Mouse (Mus musculus): ENCODE data around the gene Ccdc163. TPM values are rescaled to one million over a fixed set of nuclear protein-coding genes. Genes with fewer than 3 reads are reported as not detected.

Gene Ccdc163
- polyA plus RNA-seq, 1 experiment = 63.0 TPM

DNA sequence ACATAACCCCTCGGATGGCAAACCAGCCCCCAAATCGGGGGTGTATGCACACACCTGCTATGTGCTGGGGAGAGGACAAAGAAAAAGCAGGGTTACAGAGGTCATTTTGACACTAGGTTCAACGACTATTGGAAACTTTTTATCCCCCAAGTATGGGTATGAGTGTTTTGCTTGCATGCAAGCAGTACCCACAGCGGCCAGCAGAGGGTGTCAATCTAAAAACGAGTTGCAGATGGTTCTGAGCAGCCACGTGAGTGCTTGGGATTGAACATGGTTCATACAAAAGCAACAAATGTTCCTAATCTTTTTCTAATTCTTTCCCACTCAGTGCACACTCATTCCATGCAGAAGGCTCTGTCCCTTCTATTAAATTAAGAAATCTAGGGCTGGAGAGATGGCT is 4.5 kb upstream of the Ccdc163 start:
- DNase-seq (ENCODE audit: low spot score) = peak; percentile 57

DNA sequence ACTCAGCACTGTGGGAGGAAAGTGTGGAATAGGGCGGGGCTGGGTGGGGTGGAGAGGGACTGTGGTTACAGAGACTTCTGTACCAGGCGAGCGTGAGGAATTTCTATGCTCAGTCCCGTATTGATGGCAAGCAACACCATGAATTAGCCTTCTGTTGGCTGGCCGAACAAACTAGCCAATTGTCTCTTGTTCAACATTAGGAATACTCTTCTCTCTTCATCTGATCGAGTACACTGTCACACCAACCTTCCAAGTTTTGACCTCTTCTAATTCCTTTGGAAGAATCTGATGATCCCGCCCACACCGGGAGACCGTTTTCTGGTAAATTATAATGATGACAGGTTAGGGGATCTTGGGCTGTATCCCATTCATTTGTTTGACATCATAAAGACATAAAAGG is 643 bp upstream of the Ccdc163 start:
- DNase-seq (ENCODE audit: low spot score) = no peak

DNA sequence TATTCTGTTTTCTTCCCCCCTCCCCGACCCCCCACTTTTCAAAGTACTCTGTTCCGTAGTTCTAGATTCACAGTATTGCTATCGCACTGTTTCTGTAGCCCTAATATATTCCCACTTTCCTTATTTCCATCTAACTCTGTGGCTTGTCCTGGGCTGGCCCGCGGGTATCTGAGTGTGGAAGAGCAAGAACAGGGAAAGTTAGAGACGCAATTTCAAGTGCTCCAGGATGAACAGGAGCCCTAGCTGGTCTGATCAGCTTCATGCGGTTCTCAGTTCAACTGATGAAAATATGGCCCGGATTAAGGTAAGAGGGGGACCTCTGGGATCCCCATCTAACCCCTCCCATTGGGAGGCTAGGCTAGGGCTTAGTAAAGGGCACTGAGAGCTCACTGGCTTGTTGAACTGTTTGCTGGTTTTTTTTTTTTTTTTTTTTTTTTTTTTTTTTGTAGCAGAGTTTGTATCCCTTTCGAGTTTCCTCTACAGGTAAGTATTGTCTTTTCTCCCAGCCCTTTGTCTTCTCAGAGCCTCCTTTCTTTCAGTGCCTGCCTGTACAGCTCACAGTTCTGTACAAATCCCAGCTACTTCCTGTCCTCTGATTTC is 582 bp downstream of the Ccdc163 start:
- no peak for DNase-seq (ENCODE audit: low spot score)

DNA sequence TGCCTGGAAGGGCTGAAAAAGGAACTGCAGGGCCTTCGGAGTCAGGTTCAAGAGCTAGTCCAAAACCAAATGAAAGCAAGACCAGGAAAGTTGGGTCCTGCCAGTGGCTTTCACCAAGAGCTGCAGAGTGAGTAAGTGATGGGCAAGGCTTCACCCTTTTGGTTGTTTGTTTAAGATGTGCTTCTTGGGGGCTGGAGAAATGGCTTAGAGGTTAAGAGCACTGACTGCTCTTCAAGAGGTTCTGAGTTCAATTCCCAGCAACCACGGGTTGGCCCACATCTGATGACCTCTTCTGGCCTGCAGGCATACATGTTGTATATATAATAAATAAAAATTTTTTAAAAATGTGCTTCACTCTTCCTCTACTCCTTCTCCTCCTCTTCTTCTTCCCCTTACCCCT is 1.8 kb downstream of the Ccdc163 start:
- DNase-seq (ENCODE audit: low spot score) = no peak

DNA sequence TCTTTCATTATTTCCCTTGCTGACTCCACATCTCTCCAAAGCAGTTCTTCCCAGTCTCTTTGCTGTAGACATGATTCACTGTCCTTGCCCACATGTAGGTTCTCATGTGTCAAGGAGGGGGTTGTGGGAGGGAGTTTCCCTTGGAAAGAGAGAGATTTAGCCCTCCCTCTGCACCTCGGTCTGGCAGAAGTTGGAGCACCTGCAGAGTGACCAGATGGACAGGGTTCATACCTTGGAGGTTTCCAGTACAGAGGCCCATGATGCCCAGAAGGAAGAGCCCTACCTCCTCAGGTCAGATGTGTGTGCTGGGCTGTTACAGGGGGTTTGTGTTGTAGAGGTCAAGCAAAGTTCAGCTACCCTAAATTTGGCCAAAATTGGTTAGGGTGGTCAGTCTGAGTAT is 4.2 kb downstream of the Ccdc163 start:
- DNase-seq (ENCODE audit: low spot score) = no peak

DNA sequence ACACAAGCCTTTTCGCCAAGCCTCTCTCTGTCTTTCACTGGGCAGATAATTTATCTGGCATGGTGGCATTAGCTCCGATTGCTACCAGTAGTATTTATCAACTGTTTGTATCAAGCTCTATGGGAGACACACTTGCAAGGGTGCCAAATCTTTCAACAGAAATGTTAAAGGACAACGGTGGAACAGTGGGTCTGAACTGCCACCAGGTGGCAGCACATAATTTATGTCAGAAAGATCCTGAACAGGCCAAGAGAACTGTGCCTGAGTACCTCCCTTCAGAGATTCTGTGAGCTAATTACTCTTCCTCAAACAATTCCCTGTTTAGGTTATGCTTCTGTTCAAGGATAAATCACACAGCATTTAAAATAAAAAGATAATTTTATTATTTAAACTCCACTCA is 11.1 kb downstream of the Ccdc163 start:
- no peak for DNase-seq (ENCODE audit: low spot score)

DNA sequence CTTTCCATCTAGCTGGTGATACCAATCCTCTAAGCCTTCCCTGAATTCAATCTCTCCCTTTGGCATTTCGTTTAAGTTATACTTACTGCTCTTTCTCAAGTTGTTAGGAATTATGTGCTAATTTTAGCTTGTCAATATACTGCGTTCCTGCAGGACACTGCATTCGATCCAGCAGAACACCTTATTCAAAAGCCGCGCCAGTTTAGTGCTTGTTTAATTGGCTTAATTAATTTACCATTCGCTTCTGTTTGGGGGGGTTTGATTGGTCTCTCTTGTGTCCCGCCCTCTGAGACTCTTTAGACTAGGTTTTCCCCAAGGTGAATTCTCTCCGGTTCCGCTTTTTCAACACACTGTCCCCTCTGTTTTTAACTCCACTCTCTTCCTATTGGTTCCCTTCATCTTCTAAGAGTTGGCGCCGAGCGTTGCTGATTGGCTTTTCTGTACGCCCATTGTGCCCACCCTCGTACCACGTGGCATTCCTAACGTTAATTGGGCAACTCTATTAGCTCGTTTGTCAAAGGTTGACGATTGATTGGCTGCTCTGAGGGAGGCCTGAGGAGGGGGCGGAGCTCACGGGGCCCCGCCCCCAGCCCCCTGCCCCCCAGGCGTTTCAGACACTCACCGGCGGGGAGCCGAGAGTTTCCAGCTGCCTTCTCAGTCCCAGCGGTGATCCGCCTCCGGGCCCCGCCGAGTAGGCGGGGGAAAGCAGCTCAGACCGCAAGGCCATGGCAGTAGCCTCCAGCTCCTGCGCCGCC is 12.2 kb downstream of the Ccdc163 start, which contains the start of gene Tesk2:
Gene Tesk2, plus strand, starts transcription at position 606 of the 755 bp plus-strand sequence.
- peak; percentile 75 for DNase-seq (ENCODE audit: low spot score)

DNA sequence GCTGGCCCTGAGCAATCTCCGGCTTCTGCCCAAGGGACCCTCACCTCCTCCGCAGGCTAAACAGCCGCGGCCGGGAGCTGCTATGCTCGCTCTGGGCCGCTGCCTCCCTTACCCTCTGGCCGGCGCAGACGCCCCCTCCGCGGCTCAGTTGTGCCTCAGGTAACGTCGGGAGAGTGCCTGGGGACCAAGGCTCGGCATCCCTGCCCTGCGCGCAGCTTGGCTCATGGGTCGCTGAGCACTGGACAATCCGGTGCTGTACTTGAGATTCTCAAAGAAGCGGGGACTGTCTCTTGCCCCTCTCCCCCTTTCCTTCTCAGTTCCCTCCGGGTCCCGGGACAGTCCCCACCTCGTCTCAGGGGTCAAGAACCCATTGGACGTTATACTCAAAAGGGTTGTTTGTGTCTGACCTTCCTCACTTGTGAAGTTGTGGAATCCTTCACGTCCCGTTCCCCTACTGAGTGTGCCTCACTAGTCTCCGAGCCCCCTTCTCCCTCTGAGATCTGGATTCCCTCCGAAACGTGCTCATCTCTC is 12.9 kb downstream of the Ccdc163 start:
- no peak for DNase-seq (ENCODE audit: low spot score)

DNA sequence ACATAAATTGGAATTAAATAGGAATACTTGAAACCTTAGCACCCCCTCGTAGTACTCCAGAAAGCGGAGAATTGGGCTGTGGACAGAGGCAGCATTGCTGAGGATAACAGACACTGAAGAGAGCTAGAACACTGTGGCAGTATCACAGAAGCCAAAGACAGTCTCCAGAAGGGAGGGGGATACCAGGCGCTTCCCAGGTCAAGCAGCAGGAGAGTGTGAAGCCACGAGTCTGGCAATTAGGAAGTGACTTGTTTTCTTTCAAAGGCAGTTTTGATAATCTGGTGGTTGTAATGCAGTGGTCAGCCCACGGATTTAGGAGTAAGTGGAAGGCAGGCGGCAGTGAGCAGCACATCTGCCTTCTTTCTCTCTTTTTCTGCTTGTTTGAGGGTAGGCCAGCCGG is 13.9 kb downstream of the Ccdc163 start:
- DNase-seq (ENCODE audit: low spot score) = no peak

DNA sequence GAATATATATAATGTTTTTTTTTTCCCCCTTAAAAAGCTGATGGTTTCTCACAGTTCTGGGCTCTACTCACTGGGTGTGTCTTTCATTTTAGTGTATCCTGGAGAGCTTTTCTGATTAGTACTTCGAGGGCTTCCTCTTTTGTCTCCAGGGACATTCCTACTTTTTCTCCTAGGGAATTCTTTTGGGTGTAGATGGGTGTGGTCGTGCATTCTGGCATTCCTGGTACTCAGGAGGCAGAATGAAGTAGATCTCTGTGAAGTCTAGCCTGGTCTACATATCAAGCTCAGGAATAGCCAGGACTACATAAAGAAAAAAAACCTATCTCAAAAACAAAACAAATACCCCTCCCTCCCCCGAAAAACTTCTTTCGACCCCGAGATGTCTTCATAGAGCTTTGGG is 17.1 kb downstream of the Ccdc163 start:
- no peak for DNase-seq (ENCODE audit: low spot score)

DNA sequence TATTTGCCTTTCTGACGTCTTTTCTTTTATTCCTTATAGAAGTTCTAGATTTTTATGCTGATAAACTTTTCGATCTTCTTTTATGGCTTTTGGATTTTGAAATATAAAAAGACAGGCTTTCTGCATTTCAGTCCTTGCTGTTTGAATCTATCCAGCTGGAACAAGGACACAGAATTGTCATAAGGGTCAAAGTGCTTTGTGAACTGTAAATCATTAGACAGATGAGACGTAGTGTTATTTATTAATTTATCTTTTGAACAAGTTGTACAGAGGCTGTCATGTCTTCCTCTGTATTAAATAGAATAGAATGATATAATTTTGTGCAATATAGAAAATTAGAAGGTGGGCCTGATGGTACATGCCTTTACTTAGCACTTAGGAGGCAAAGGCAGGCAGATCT is 19.1 kb downstream of the Ccdc163 start:
- DNase-seq (ENCODE audit: low spot score) = no peak

DNA sequence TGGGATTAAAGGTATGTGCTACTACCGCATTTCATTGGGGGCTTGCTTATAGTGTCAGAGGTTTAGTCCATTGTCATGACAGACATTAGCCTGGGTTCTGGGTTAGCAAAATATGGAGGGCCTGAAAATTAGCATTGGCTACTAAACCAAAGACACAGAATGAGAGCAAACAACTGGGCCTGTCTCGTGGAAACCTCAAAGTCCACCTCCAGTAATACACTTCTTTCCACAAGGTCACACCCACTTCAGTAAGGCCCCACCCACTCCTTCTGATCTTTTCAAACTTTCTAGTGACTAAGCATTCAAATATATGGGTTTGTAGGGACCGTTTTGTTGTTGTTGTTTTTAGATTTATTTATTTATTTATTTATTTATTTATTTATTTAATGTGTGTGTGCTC is 21.2 kb downstream of the Ccdc163 start:
- DNase-seq (ENCODE audit: low spot score) = no peak

DNA sequence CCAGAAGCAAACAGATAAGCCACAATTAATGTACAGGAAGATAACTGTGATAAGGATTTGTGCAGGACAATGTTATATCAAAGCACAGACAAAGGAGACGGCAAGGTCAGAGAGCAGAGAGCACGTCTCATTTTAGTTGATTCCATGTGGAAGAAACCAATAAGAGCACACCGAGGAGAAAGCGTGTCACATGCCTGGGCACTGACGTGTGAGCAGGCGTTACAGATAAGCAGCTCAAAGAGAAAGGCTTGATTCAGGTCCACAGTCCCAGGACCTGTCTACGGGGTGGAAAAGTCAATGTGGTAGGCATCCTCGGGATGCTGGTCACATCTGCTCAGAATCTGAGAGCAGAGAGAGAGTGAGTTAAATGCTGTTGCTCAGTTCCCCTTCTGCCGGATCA is 22.8 kb downstream of the Ccdc163 start:
- DNase-seq (ENCODE audit: low spot score) = no peak

DNA sequence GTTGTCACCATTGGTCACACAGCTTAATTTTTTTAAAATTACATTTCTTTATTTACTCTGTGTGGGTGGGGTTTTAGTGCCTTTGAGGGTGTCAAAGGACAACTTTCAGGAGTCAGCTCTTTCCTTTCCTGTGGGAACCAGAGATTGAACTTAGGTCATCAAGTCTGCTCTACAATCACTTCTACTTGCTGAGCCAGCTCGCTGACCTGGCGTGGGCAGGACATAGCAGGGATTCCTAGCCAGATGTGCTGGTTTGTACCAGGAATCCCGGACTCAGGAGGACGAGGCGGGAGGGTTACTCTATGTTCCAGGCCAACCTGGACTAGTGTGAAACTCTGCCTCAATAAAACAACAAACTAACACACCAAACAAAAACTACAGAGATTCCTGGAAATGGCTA is 24.0 kb downstream of the Ccdc163 start:
- DNase-seq (ENCODE audit: low spot score) = no peak

DNA sequence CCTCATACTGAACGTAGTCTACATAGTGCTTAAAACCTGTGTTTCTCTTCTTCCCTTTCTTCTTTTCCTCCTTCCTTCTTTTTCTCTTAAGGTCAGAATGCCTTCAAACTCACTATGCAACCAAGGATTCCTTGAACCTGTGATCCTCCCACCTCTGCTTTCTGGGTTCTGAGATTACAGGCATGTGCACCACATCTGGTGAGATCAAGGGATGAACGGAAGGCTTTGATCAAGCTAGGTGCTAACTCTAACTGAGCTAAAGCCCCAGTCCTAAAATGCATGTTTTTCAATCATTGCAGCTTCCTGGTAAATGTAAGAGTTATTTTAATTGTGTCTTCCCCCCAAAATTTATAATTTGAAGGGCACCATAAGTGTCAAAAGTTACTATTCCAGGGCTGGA is 26.7 kb downstream of the Ccdc163 start:
- no peak for DNase-seq (ENCODE audit: low spot score)

DNA sequence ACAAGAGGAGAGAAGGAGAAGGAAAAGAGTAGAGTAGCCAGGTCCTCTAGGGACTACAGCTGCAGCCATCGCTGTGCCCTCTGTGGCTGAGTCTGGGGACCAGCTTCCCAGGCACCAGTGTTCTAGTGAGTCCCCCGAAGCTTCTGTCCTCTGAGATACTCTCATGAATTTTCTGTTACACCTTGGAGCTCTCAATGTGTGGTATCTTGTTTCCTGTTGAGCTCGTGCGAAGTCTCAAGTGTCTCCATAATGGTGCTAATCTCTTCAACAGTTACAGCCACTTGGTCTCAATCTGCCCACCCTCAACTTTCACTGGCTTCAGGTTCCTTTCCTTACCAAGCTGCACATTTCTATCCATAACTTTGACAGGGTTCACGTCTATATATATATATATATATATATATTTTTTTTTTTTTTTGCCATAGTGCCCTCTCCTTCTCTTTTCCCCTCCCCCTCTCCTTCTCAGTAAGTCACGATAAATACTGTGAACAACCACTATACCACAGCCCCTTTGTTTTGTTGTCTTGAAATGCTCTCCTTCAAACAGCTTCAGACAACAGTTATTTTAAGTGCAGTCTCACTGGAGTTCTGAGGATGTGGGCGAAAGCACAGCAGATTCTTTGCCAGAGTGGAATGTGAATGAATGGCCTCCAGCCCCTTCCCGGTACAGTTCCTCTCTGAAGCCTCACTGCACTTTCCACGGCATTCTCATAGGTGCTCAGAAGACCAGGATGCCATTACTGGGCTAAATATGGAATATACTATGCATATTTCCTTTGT is 30.9 kb downstream of the Ccdc163 start:
- DNase-seq (ENCODE audit: low spot score) = no peak

DNA sequence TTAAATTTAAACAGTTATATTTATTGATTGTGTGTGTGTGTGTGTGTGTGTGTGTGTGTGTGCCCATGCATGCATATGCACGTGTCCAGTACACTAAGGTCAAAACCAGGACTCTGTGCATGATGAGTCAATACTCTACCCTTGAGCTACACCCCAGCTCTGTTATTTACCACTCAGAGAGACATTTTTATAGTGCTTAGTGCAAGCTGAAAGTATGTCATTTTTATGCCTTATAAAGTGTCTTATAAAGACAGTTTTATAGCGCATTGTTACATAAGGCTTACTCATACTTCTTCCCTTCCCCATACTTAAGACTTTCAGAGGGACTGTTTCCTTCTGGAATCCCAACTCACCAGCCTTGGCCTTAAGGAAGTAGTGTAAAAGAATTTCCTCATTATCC is 41.4 kb downstream of the Ccdc163 start:
- DNase-seq (ENCODE audit: low spot score) = no peak

DNA sequence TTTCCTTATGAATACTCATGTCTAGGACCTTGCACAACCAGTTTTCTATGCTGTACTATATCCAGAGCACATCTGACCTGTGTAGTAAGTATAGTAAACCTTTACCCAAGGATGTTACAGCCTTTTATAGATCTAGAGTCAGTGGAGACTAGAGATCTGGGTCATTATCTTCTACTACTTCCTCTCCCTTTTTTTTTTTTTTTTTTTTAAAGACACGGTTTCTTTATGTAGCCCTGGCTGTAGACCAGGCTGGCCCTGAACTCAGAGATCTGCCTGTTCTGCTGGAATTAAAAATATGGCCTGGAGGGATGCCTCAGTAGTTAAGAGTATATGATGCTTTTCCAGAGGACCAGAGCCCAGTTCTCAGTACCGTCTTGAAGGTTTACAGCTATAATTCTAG is 53.6 kb downstream of the Ccdc163 start:
- DNase-seq (ENCODE audit: low spot score) = no peak

DNA sequence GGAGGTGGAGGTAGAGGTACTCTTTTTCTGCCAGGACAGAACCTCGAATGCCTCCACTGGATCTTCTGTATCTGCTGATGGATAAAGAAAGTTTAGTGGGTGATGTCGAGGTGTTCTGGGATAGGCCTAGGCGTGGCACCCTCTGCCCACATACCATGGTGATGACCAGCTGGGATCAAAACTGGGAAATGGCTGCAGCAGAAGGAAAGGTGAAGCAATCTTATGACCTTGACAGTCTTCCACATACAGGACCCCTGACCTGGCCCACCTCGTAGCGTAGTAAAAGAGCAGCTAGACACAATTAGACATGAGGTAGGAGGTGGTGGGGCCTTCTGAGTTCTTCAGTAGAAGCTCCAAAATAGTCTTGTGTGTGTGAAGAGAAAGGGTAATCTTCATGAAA is 55.7 kb downstream of the Ccdc163 start:
- no peak for DNase-seq (ENCODE audit: low spot score)

DNA sequence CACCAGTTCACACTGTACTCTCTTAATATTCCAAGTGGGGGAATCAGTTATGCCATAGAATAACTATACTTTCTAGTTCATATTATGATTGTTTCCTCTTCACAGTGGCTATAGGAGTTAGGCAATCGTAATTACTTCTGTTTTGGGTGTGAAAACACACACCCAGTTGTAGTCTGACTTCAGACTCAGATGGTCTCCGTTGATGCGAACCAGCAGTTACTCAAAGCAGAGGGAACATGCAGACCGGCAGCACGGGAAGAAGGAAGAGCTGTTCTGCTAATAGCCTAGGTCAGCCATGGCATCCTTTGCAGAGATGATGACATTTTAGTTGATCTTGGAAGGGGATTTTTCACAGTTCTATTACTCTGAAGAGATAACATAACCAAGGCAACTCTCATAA is 60.2 kb downstream of the Ccdc163 start:
- DNase-seq (ENCODE audit: low spot score) = no peak

DNA sequence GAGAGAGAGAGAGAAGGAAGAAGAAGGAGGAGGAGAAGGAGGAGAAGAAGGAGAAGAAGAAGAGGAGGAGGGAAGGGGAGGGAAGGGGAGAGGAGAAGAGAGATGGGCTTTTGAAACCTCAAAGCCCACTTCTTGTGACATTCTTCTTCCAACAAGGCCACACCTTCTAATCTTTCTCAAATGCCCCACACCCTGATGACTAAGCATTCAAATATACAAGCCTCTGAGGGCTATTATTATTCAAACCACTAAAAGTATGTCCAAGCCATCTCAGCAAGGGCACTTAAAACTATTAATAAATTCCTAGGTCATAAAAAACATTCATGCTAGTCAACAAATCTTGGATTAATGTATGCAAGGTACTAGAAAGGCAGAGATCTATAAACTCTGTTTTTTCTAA is 60.8 kb downstream of the Ccdc163 start:
- no peak for DNase-seq (ENCODE audit: low spot score)

DNA sequence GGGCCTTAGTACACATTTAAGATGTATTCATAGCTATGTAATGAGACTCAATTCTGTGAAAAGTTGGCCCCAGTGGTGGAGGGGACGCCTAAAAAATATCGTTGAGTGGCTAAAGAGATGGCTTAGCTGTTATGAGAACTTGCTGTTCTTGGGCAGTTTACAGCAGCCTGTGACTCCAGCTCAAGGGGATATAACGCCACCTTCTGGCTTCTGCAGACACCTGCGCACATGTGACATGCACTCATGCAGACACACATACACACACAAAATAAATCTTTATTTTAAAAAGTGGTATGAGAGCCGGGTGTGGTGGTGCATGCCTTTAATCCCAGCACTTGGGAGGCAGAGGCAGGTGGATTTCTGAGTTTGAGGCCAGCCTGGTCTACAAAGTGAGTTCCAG is 68.1 kb downstream of the Ccdc163 start:
- no peak for DNase-seq (ENCODE audit: low spot score)

DNA sequence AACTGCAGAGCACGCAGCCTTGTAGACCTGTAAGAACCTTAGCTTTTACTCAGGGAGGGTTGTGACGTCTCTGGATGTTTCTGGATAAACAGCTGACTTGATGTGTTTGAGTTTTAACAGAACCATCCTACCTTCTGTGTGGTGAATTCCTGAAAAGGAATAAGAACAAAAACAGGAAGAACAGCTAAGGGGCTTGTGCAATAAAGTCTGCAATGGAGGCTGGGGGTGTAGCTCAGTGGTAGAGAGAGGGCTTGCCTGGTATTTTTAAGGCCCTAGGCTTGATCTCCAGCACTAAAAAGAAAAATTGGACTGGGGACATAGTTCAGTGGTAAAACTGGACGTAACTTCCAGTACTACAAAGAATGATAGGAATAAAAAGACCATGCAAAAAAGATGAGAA is 68.8 kb downstream of the Ccdc163 start:
- no peak for DNase-seq (ENCODE audit: low spot score)
